Mouse (Mus musculus) urinary bladder, postnatal 4 days (tissue): ENCODE measurements around the gene Prmt6.

Experiments used
- DNase-seq, 2 experiments: peaks; one replicate each; pipeline ENCODE4 v3.0.0; 2021 to 2022; ENCODE audit warnings: low spot score in 2 of 2

Gene Prmt6

DNA sequence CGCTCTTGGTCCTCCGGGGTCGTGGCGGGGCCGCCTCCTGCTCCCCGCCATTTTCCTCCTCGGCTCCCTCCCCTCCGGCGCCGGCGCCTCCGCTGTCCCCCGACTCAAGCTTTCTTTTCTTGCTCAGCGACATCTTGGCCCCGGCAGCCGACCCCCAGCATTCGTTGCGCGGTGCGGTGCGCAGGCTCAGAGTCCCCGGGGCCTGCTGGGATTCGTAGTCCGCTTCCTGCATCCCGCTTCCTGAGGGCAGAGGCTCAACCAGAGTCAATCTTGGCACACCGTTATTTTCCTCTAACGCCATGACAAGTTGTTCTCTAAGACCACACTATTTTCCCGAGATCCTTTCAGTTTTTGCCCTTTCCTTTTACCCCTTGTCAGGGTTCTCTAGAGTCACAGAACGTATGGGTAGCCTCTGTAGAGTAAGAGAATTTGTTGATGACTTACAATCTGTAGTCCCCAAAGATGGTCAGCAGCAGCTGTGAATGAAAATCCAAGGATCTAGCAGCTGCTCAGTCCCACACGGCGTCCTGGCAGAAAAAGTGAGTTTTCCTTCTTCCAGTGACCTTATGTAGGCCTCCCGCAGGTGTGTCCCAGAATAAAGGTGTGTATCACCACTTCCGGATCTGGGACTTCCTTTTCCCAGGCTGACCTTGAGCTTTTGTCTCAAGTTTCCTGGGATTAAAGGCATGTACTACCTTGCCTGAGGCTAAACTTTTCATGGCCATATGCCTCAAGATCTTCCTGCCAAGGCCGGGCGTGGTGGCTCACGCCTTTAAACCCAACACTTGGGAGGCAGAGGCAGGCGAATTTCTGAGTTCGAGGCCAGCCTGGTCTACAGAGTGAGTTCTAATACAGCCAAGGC, at the start of gene Prmt6:
Prmt6 (minus strand) TSS at position 160 of the 862 bp plus-strand sequence.
- DNase-seq: peak; percentile 81 to 90

DNA sequence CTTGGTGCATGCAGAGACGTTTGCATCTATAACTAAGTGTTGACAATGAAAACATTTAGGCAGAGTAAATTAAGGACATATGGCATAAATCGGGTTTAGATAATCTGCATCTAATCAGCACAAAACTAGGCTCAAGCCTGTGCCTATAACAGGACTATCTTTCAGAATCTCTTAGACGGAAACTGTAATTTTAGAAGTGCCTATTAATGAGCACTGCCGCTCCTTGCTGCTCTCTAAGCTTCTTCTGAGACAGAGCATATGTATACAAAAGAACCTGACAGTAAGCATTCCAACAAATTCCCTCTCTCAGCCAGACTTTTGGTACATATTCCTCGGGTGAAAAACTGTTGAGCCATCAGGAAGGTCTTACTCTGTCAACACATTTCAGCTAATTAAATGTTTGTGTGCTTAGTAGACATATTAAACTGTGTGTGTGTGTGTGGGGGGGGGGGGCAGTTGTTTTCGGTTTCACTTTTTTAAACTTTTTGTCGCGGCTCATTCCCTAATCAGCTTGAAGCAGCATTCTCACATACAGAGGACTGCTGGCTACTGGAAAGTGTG, 39.8 kb upstream of the Prmt6 start:
- no peak for DNase-seq

DNA sequence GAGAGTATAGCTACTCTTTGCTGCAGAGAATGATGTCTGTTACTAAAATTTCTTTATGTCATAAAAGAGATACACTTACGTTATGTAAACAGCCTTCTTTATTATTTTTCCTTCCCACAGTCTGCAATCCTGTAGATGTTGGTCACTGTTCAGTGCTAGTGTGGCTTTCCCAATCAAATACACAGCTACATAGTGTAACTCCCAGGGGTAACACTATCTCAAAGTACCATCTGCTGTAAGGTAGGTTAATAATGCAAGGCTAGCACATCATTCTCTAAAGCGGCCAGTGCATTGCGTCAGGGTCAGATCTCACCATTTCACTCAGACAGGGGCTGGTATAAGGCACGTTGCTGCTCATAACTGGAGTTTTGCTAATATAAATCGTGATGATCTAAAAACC, 31.9 kb upstream of the Prmt6 start:
- DNase-seq: no peak

DNA sequence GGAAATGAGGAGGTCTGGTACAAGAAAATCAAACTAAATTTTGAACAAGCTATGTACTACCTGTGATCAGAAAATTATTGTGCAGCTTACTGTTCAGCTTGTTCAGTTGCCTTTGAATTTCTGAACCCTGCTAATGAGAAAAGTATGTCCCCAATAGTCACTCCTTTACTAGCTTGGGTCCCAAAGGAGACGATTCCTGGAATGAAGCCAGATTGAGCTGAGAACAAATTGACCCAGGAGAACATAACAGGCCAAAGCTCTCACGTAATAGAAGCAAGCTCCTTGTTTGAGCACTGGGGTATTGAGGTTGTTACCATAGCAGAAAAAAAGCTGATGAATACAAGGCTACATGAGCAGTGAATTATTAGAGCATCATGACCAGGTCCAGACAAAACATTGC, 17.0 kb upstream of the Prmt6 start:
- no peak for DNase-seq

DNA sequence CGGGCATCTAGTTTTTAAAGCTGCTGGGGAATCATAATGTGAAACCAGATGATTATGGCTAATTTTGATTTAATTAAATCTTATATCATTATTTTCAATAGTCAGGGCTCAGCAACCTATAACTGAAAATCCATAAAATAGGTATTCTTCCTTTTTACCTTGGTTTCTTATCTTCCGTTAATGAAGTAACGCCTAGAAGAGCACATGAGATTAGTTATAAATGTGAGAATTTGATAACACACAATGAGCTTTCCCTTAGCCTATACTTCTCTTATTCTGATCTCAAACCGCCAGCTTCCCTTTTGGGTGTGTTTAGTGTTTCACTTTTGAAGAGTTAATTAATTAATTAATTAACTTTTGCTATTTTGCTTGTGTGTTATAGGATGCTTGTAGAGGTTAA, 2.3 kb upstream of the Prmt6 start:
- no peak for DNase-seq

DNA sequence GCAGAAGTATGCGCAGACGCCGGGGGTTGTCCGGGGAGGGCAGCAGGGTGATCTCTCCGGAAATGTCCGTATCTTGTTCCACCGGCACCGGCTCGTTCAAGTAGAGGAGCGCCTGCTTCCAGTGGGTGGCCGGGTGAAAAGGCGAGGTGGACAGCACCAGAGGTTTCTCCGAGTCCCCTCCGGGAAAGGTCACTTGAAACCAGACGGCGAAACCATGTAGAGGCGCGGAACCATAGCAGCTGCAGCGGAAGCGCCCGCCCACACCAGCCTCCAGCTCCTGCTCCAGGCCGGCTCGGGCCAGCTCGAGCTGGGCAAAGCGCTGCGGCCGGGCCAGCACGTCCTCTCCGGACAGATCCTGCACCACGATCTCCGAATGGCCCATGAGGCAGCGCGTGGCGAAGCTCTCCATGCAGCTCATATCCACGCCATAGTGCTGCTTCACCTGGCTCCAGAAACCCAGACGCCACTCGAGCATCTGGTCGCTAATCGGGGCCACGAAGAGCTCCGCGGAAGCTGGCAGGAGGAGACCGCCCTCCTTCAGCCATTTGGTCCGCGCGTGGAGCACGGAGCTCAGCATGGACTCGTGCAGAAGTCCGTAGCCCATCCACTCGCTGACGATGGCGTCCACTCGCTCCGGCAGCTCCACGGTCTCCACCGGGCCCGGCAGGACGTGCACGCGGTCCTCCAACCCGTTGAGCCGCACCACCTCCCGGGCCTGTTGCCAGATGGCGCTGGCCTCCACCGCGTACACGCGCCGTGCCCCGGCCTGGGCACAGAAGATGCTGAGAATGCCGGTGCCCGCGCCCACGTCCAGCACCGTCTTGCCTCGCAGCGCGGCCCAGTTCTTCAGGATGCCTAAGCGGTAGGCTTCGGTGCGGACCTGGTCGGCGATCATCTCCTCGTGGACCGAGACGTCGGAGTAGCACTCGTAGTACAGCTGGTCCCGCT, 633 bp downstream of the Prmt6 start:
- DNase-seq: peak; percentile 59 to 68

DNA sequence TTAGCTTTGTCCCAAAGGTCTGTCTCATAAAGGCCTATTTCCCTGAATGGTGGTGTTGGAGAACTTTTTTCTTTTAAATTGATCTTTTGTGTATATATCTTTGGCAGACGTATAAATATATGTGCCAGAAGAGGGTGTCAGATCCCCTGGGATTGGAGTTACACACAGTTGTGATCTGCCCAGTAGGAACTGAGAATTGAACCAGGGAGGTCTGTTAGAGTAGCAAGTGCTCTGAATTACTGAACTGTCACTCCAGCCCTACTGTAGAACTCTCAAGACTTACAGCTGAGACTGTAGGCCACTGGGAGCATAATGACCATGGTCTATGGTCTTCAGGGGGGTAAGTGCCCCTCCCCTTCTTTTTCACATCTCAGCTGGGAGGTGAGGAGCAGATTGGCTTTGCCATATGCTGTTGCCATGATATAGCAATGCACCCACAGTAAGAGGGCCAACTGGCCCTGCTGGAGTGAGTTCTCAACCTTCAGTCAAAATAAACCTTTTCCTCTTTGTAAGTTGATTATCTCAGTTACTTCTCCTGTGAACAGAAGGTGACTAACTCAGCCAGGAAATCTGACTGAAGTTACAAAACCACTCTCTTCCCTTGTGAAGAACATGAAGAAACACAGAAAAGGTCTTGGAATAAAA, 13.9 kb downstream of the Prmt6 start:
- no peak for DNase-seq
